Mouse (Mus musculus) CD4-positive, CD25-positive, alpha-beta regulatory T cell, adult 4 months (primary cell): ENCODE data around the gene Atp5b. TPM values are rescaled to one million over a fixed set of nuclear protein-coding genes. Genes with fewer than 3 reads are reported as not detected.
A peak's percentile ranks its signal among the peaks of the same experiment; 100 is the strongest.
"Not testable (repeated sequence)": the region's sequence is repeated elsewhere in the genome, so short reads cannot be mapped to it uniquely, and the experiment has no call there.

Source experiments
- ATAC-seq: one replicate; pipeline ENCODE4 v1.8.0; 2017
- polyA plus RNA-seq, 2 experiments: library from polyadenylated mRNA; unstranded; fragments of 100-300 nt; shearing (Covaris generic); gene quantifications; one replicate each; pipeline ENCODE4 v1.2.1; 2017

The Atp5b gene
- 100 to 1,000 TPM; 455 to 512 TPM for polyA plus RNA-seq

DNA sequence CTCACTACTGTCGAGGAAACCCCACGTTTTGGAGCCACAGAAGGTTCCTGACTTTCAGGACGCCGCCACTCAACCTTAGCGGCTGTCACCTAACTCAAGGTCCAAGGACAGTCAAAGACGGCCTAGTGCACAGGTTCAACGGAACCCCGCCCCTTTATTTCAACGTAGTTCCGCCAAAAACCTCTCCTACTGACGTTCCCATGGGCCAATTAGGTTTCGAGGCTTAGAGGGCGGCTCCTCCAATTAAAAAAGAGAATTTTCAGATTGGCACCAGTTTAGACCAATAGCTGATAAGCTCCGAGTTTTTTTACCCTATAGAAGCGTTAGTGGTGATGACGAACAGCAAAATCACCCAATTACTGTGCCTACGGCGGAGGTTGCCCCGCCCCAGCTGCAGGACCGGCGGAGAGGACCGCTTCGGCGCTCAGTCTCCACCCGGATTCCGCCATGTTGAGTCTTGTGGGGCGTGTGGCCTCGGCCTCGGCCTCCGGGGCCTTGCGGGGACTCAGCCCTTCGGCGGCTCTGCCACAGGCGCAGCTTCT, at the start of gene Atp5b:
Gene Atp5b (plus strand): TSS at position 394 of the 542 bp plus-strand sequence.
- peak; percentile 96 for ATAC-seq

GRCm38 (mm10) chr10:128036746-128037425, 46.2 kb upstream of the Atp5b start:
- ATAC-seq = no peak

GRCm38 (mm10) chr10:128037921-128038320, 45.2 kb upstream of the Atp5b start:
- ATAC-seq = no peak

- ATAC-seq = no peak
Measured at GRCm38 (mm10) chr10:128039167-128039566, 43.9 kb upstream of the Atp5b start.

GRCm38 (mm10) chr10:128039858-128040257, 43.2 kb upstream of the Atp5b start:
- ATAC-seq = no peak

GRCm38 (mm10) chr10:128040293-128040692, 42.8 kb upstream of the Atp5b start:
- ATAC-seq = no peak

- no peak for ATAC-seq
Measured at GRCm38 (mm10) chr10:128041636-128042035, 41.4 kb upstream of the Atp5b start.

- ATAC-seq = no peak
Measured at GRCm38 (mm10) chr10:128042466-128042865, 40.6 kb upstream of the Atp5b start.

GRCm38 (mm10) chr10:128043041-128043835, 39.8 kb upstream of the Atp5b start:
- no peak for ATAC-seq

- ATAC-seq = no peak
Measured at GRCm38 (mm10) chr10:128048157-128048556, 34.9 kb upstream of the Atp5b start.

DNA sequence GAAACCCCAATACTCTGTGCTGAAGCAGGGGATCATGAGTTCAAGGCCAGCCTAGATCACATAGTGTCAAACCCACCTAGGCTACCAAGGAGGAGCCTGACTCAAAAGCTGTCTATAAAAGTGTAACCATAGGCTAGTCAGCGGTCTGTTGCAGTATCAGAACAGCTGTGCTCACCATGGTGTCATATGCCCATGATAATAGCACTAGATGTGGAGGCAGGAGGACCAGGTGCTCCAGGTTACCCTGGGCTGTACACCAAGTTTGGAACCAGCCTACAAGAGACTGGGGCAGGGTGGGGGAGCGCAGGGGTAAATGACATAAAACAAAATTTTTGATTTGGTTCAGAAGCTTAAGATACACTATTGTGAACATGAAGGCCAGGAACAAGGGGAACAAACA, 33.3 kb upstream of the Atp5b start:
- no peak for ATAC-seq

DNA sequence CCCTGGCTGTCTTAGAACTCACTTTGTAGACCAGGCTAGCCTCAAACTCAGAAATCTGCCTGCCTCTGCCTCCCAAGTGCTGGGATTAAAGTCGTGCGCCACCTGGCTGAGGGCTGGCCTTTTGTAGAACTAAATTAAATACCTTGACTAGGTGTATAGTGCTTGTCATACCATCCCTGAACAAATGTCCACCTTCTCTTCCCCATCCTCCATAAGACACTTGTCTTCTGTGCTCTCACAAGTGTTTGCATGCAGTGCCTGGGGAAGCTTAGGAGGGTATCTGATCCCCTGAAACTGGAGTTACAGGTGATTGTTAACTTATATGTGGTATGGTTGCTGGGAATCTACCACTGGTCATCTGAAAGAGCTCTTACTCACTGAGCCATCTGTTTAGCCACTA, 32.7 kb upstream of the Atp5b start:
- ATAC-seq = no peak

DNA sequence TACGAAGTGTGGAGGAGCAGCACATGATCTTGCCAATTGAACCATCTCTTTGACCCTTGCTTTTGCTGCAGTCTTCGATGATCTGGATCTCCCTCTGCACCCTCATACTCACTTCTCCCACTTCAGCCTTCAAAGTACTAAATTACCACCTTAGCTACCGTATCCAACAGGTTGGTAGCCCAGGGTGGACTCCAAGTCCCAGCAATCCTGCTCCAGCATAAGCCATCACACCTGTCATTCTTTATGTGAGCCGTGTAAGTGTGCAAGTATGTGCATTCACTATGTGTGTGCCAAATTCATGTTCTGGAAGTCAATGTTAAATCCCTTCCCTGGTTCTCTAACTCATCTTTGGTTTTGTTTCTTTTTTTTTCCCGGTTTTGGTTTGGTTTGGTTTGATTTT, 31.5 kb upstream of the Atp5b start:
- ATAC-seq = no peak

GRCm38 (mm10) chr10:128052136-128052535, 30.9 kb upstream of the Atp5b start:
- not testable (repeated sequence) for ATAC-seq

- ATAC-seq = no peak
Measured at GRCm38 (mm10) chr10:128053001-128053400, 30.1 kb upstream of the Atp5b start.

DNA sequence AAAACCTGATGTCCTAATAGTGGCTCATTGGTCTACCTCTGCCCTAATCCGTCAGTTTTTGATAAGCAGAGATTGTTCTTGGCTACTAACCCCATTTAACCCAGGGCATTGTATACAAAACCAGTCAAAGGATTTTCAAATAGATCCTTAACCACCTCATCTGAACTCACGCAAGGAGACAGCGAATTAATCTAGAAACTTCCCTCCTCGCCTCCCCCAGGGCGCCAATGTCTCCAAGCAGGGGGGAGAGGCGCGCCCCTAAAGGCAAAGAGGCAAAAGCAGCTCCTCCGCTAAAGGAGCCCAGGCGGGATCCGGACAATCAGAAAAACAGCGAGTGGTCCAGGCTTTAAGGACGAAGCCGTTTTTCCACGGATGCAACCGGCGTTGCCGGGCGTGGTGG, 24.9 kb upstream of the Atp5b start:
- no peak for ATAC-seq

DNA sequence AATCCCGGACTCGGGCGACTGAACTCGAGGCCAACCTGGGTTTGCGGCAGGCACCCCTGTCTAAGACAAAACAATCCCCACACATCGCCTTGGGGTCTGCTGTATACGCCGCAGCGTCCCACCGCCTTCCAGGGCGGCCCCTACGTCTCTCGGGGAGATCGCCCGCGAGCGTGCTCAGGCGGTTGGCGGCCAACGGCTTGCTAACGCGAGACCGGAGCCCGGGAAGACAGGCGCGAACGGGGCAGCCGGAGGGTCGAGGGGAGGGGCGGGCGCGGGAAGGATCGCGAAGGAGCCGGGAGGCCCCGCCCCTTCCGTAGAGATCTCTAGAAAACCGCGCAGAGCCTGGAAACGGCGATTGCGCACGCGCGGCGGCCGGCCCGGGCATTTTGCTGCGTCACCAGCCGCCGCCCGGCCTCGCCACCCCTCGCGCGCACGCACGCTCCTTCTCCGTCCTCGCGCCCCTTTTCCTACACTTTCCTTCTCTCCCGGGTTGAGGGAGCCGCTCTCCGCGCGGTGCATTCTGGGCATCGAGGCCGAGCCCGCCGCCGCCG, 24.4 kb upstream of the Atp5b start, which contains the start of gene Ptges3:
Gene Ptges3 (plus strand): TSS at position 354 of the 551 bp plus-strand sequence.
- ATAC-seq = peak; percentile 82

DNA sequence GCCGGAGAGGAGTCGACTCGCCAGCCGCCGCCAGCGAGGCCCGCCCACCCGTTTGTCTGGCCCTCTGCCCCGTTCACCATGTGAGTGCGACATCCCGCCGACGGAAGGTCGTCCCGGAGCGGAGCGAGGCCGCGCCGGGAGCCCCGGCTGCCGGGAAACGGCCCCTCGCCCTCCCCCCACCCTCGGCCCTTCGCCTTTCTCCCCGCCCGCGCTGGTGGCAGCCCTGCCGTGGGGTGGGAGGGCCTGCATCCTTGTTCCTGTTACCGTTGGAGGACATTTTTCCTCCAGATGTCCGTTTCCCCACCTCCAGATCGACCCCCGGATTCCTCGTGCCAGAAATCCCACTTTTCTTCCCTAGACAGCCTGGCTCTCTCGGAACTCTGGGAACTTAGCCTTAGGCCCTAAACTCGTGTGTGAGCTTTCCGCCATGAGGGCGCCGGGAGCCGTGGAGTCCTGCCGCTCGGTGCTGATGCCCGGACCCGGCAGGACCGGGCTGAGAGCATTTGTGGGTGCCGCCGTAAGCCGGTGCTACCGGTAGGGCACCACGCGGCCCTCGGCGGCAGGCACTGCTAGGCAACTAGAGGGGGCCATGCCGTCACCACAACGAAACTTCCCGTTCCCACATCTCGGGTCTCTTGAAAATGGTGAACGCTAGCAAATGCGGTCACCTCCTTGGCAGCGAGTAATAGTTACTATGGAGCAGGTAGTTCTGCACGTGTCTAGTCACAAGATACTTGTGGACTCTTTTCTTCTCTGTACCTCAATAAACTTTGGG, 23.7 kb upstream of the Atp5b start:
- ATAC-seq = peak; percentile 66

- ATAC-seq = no peak
Measured at GRCm38 (mm10) chr10:128061109-128061508, 22.0 kb upstream of the Atp5b start.

GRCm38 (mm10) chr10:128062221-128062989, 20.7 kb upstream of the Atp5b start:
- no peak for ATAC-seq

DNA sequence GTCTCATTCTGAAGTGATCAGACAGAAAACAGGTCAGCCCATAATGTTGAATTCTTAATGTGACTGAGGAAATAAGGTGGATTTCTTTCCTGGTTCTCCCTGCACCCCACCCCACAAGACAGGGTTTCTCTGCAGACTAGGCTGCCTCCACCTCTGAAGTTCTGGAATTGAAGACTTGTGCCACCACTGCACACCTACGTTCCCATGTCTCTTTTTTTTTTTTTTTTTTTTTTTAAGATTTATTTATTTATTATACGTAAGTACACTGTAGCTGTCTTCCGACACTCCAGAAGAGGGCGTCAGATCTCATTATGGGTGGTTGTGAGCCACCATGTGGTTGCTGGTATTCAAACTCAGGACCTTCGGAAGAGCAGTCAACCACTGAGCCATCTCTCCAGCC, 17.0 kb upstream of the Atp5b start:
- no peak for ATAC-seq

DNA sequence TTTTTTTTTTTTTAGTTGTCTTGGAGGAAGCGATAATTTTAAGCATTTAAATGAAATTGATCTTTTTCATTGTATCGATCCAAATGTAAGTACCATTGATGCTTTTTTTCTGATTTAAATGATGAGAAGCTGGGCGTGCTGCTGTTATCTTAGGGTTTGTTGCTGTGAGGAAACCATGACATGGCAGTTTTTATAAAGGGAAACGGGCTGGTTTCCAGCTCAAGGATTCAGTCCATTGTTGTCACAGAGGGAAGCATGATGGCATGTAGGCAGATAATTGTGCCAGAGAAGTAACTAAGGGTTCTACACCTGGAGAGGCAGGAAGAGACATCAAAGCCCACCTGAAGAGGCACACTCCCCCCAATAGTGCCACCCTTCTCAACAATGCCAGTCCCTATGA, 13.9 kb upstream of the Atp5b start:
- no peak for ATAC-seq
